Mouse (Mus musculus) heart, adult 2 months (tissue): ENCODE data around the gene Tbc1d10c. TPM values are rescaled to one million over a fixed set of nuclear protein-coding genes. Genes with fewer than 3 reads are reported as not detected.

Experiments used
- DNase-seq, 2 experiments: peaks; one replicate each; pipeline ENCODE4 v3.0.0; 2021
- H3K27ac ChIP-seq: fragments of 200-600 bp; 2 replicates; pipeline ENCODE4 v1.8.1; 2022
- H3K27me3 ChIP-seq: fragments of 200-500 bp; 2 replicates; pipeline ENCODE4 v1.6.1; 2012; ENCODE audit warnings: mild to moderate bottlenecking, low read length, inconsistent platforms, mixed read lengths; ENCODE audit not compliant: control insufficient read depth, insufficient read depth
- H3K36me3 ChIP-seq: fragments of 200-500 bp; 2 replicates; pipeline ENCODE4 v1.6.1; 2012; ENCODE audit warnings: low read length, inconsistent platforms; ENCODE audit not compliant: control insufficient read depth, insufficient read depth
- H3K4me1 ChIP-seq: fragments of 200-500 bp; 2 replicates; pipeline ENCODE4 v1.6.1; 2011; ENCODE audit warnings: low read length; ENCODE audit not compliant: control insufficient read depth, insufficient read depth
- H3K4me3 ChIP-seq: fragments of 200-600 bp; 2 replicates; pipeline ENCODE4 v1.8.1; 2022
- H3K79me2 ChIP-seq: fragments of 200-500 bp; replicated peaks from 2 replicates; pipeline ENCODE4 v1.6.1; 2012; ENCODE audit warnings: mild to moderate bottlenecking, inconsistent platforms, low read length, moderate library complexity, mixed read lengths; ENCODE audit not compliant: control insufficient read depth, insufficient read depth
- H3K9ac ChIP-seq: fragments of 200-500 bp; 2 replicates; pipeline ENCODE4 v1.6.1; 2012; ENCODE audit warnings: low read depth, mild to moderate bottlenecking, control low read depth, inconsistent platforms, low read length, mixed read lengths
- CTCF ChIP-seq: fragments of 200-600 bp; IDR thresholded peaks from 2 replicates; pipeline ENCODE4 v1.8.1; 2022; ENCODE audit warnings: antibody characterized with exemption, mild to moderate bottlenecking, moderate library complexity
- EP300 ChIP-seq: fragments of 200-500 bp; IDR thresholded peaks from 2 replicates; pipeline ENCODE4 v1.6.1; 2011; ENCODE audit warnings: low read depth, low read length, control low read depth; ENCODE audit not compliant: insufficient read depth
- POLR2A ChIP-seq: fragments of 200-500 bp; IDR thresholded peaks from 2 replicates; pipeline ENCODE4 v1.6.1; 2011; ENCODE audit warnings: mild to moderate bottlenecking, low read depth, low read length, control low read depth; ENCODE audit not compliant: insufficient read depth
- WGBS: fragments of 180-500 bp; shearing (Covaris S2); methylation state at CpG from one replicate; pipeline ENCODE4 v1.1.7; 2018; 5-methylcytosine and 5-hydroxymethylcytosine counted together
- intact Hi-C: fragments of 180-260 bp; cut with DNase I; formaldehyde crosslinking; loops from one replicate; pipeline ENCODE4 v1.15.1; 2025
- polyA plus RNA-seq: library from polyadenylated mRNA; depleted of rRNA; stranded (reverse); fragments of >200 nt; gene quantifications from 2 replicates; pipeline ENCODE4 v1.2.3, GENCODE M21; 2012
- total RNA-seq, 2 experiments: library from RNA; stranded (reverse); gene quantifications; 2 replicates each; pipeline ENCODE4 v1.2.3; 2021

Gene Tbc1d10c
- total and polyA plus RNA-seq, 3 experiments, result 12.4 to 14.4 (median 13.7) TPM

GRCm38 (mm10) chr19:4163543-4163887 lies 27.6 kb downstream of the Tbc1d10c start:
- H3K4me3 ChIP-seq, result peak overlapping the region; percentile 76
- peaks cover 3% of the 10 kb centered on the region for H3K4me1 ChIP-seq
- no peaks in the 10 kb centered on the region for H3K27me3 ChIP-seq
- no peak overlapping the region for H3K9ac ChIP-seq
- TF ChIP-seq CTCF (no peak), EP300 (no peak), POLR2A (no peak)
- H3K27ac ChIP-seq, result peak overlapping the region; percentile 90
- intact Hi-C loops, result loop anchor here (2.0 kb wide), 2 partner anchors 15 to 37 kb away; partner anchors contain the start of gene Coro1b
- H3K79me2 ChIP-seq, result no peaks in the 10 kb centered on the region
- H3K36me3 ChIP-seq, result no peaks in the 10 kb centered on the region
- WGBS, result 25% methylated on average over 4 of the region's 4 CpGs
- no peak for DNase-seq

GRCm38 (mm10) chr19:4162646-4163542 lies 28.2 kb downstream of the Tbc1d10c start, which contains the start of gene Rps6kb2:
Rps6kb2 (minus strand) TSS chr19:4163354.
- H3K9ac ChIP-seq, result peak within 1 kb of the TSS; percentile 63
- no peaks in the 10 kb centered on the region for H3K36me3 ChIP-seq
- no peaks in the 10 kb centered on the region for H3K79me2 ChIP-seq
- H3K4me3 ChIP-seq, result peak within 1 kb of the TSS; percentile 76
- H3K4me1 ChIP-seq, result peaks cover 3% of the 10 kb centered on the region
- WGBS, result 6% methylated on average over 42 of the region's 42 CpGs
- peak within 1 kb of the TSS; percentile 90 for H3K27ac ChIP-seq
- DNase-seq, result peak; percentile 96 to 97
- no peaks in the 10 kb centered on the region for H3K27me3 ChIP-seq
- intact Hi-C loops, result loop anchor here (2.0 kb wide), 2 partner anchors 14 to 36 kb away; partner anchors contain the start of gene Coro1b
- TF ChIP-seq POLR2A, result peak; percentile 83
- peak; percentile 88; the same call in 1 of the 2 replicates for TF ChIP-seq EP300
- TF ChIP-seq CTCF, result no peak

GRCm38 (mm10) chr19:4159049-4159448 lies 32.0 kb downstream of the Tbc1d10c start:
- Histone ChIP-seq H3K4me1 (peaks cover 4% of the 10 kb centered on the region; the same call in 1 of the 2 replicates), H3K9ac (no peak overlapping the region), H3K36me3 (no peaks in the 10 kb centered on the region), H3K27ac (no peak overlapping the region), H3K27me3 (no peaks in the 10 kb centered on the region), H3K4me3 (no peak overlapping the region), H3K79me2 (no peaks in the 10 kb centered on the region)
- TF ChIP-seq EP300 (no peak), POLR2A (no peak), CTCF (no peak)
- DNase-seq, result no peak
- 94% methylated on average over 8 of the region's 8 CpGs for WGBS
- intact Hi-C loops, result no loop called here

GRCm38 (mm10) chr19:4156771-4157170 lies 34.3 kb downstream of the Tbc1d10c start:
- Histone ChIP-seq H3K27me3 (no peaks in the 10 kb centered on the region), H3K79me2 (no peaks in the 10 kb centered on the region), H3K36me3 (no peaks in the 10 kb centered on the region), H3K4me3 (no peak overlapping the region), H3K4me1 (peaks cover 3% of the 10 kb centered on the region; the same call in 1 of the 2 replicates), H3K27ac (no peak overlapping the region), H3K9ac (no peak overlapping the region)
- 85% methylated on average over 12 of the region's 12 CpGs for WGBS
- no peak for DNase-seq
- TF ChIP-seq POLR2A, result no peak
- no peak for TF ChIP-seq EP300
- intact Hi-C loops, result no loop called here

- Histone ChIP-seq H3K79me2 (no peaks in the 10 kb centered on the region), H3K27me3 (no peaks in the 10 kb centered on the region), H3K9ac (no peak overlapping the region), H3K4me3 (no peak overlapping the region), H3K27ac (no peak overlapping the region), H3K4me1 (peaks cover 3% of the 10 kb centered on the region), H3K36me3 (no peaks in the 10 kb centered on the region)
- DNase-seq, result no peak
- TF ChIP-seq POLR2A, result no peak
- intact Hi-C loops, result no loop called here
- WGBS, result 76% methylated on average over 20 of the region's 20 CpGs
These were observed 35.0 kb downstream of the Tbc1d10c start for GRCm38 (mm10) chr19:4156073-4156579.
